8 mouse cellular contexts compared by ENCODE assay signal in genomic region chr3:89418170-89418860, GRCm38 (mm10). TPM values are rescaled to one million over a fixed set of nuclear protein-coding genes. Genes with fewer than 3 reads are reported as not detected.
DNase-seq lines count a peak whose midpoint lies in the region; ATAC-seq lines count a peak whose summit lies in the region.

TSS of gene Cks1b (minus strand) at chr3:89418383.
TSS of gene Shc1 (plus strand) at chr3:89418443.

- peaks cover 9% of the 10 kb centered on the region; the same call in 1 of the 2 replicates for H3K4me1 ChIP-seq in hindbrain, embryonic 11.5 days (replicated peaks; ENCODE audit: control insufficient read depth, insufficient read depth, low read length)

- peak; percentile 97 for ATAC-seq in hindbrain, embryonic 11.5 days (ENCODE audit: low FRiP score)

- WGBS in hindbrain, embryonic 11.5 days: under 1% methylated on average over 39 of the region's 39 CpGs

- peak within 1 kb of the TSS; percentile 61 for H3K4me3 ChIP-seq in hindbrain, embryonic 11.5 days (ENCODE audit: low read depth, low read length)

- peak within 1 kb of the TSS; percentile 61 for H3K9ac ChIP-seq in hindbrain, embryonic 11.5 days (ENCODE audit: low read depth, low read length)

- peak; percentile 98 for DNase-seq in Muller cell, postnatal 12 days (ENCODE audit: inconsistent ontology term)
- peak; percentile 94 for DNase-seq in cerebellum, adult 9-11 months
- DNase-seq in frontal cortex, adult 2 months (ENCODE audit: extremely low spot score in 1 of 2, low spot score in 1 of 2): peak; percentile 97 to 98
- DNase-seq in hindbrain, embryonic 11.5 days (ENCODE audit: low spot score): peak; percentile 93
- DNase-seq in layer of hippocampus, postnatal 10 days (ENCODE audit: low spot score in 2 of 2): peak; percentile 90 to 92
- peak; percentile 98 for DNase-seq in lung, postnatal 10 days
- peak; percentile 90 for DNase-seq in ovary, postnatal 36 days (ENCODE audit: low spot score)
- DNase-seq in thymus, postnatal 25 days: peak; percentile 90

- H3K9me3 ChIP-seq in hindbrain, embryonic 11.5 days (ENCODE audit: control insufficient read depth, low read length): no peaks in the 10 kb centered on the region

- 0 out of 2 replicates have a peak, but pooled peaks cover 3% of the 10 kb centered on the region for H3K36me3 ChIP-seq in hindbrain, embryonic 11.5 days (ENCODE audit: control insufficient read depth, insufficient read depth, low read length)

- H3K4me2 ChIP-seq in hindbrain, embryonic 11.5 days (replicated peaks; ENCODE audit: low read depth, low read length): peak within 1 kb of the TSS; percentile 87

- no peaks in the 10 kb centered on the region for H3K27me3 ChIP-seq in hindbrain, embryonic 11.5 days (ENCODE audit: control insufficient read depth, insufficient read depth, low read length)

- peak within 1 kb of the TSS; percentile 85 for H3K27ac ChIP-seq in hindbrain, embryonic 11.5 days (ENCODE audit: low read depth, low read length)

RNA-seq across cellular contexts. Expression of gene Cks1b, which starts in this region (rescaled TPM):
- 7.1 TPM in 2 replicates for polyA plus RNA-seq in frontal cortex, adult 2 months (2012; rRNA removed)
- 411 and 414 TPM in 2 replicates for polyA plus RNA-seq in hindbrain, embryonic 11.5 days (2014; fragmentation: Nextera tagmentation; extraction: Ambion mirVana)
- total RNA-seq in layer of hippocampus, postnatal 10 days (2021): 10 to 100 TPM in 1 of 2 experiments, 1 to 10 TPM in 1; 9.8 to 10.9 TPM

RNA-seq across cellular contexts. Expression of gene Shc1, which starts in this region (rescaled TPM):
- 18.2 and 18.6 TPM in 2 replicates for polyA plus RNA-seq in frontal cortex, adult 2 months (2012; rRNA removed)
- polyA plus RNA-seq in hindbrain, embryonic 11.5 days (2014; fragmentation: Nextera tagmentation; extraction: Ambion mirVana): 32.2 and 37.0 TPM in 2 replicates
- 10 to 100 TPM; 14.7 to 15.1 TPM for total RNA-seq in layer of hippocampus, postnatal 10 days (2021)

Comparison
In these comparisons a context has a peak if more than half of its experiments do, and no peak if none do; other contexts are left out.
1. Peak in every context shown above with its lines: DNase-seq, ATAC-seq, H3K4me3 ChIP-seq and H3K27ac ChIP-seq.
2. RNA of gene Cks1b (polyA plus RNA-seq): 411 to 414 TPM in hindbrain, embryonic 11.5 days; 7.1 TPM in frontal cortex, adult 2 months; every median in the first group is over 10 times any median in the second.